ENCODE assay signal across 9 mouse cellular contexts in genomic region chr13:56294908-56295307, GRCm38 (mm10). TPM values are rescaled to one million over a fixed set of nuclear protein-coding genes. Genes with fewer than 3 reads are reported as not detected.
DNase-seq lines count a peak whose midpoint lies in the region; ATAC-seq and TF ChIP-seq lines count a peak whose summit lies in the region.
"Had no signal": no experiment of that assay in that cellular context is flagged by ENCODE, and none has a peak within 500 bp of the region (broad histone marks: within the 10 kb centered on the region; RNA-seq: fewer than 3 reads in every experiment).

No protein-coding gene starts in this region.

- DNase-seq in kidney, adult 2 months: no peak
- DNase-seq in kidney, adult 8-10 months: no peak
- DNase-seq in embryo, embryonic 11 days: peak; percentile 26
- DNase-seq in urinary bladder, postnatal 25 days (ENCODE audit: low spot score): no peak
- DNase-seq in adrenal gland, adult 8-10 months: no peak
- no peak for DNase-seq in kidney, postnatal 14 days

- H3K4me2 ChIP-seq in hindbrain, embryonic 13.5 days: 0 out of 2 replicates have a peak overlapping the region, but pooled peaks have one; percentile 78
- H3K4me2 ChIP-seq in midbrain, embryonic 13.5 days (replicated peaks): peak overlapping the region; percentile 80

- H3K9me3 ChIP-seq in hindbrain, embryonic 13.5 days: no peaks in the 10 kb centered on the region
- no peaks in the 10 kb centered on the region for H3K9me3 ChIP-seq in midbrain, embryonic 13.5 days

- H3K4me3 ChIP-seq in kidney, adult 2 months (ENCODE audit: insufficient read depth, low read depth, low read length): peak overlapping the region; percentile 37
- peak overlapping the region; percentile 46; the same call in 1 of the 2 replicates for H3K4me3 ChIP-seq in hindbrain, embryonic 13.5 days
- H3K4me3 ChIP-seq in midbrain, embryonic 13.5 days (replicated peaks): peak overlapping the region; percentile 52

- H3K27me3 ChIP-seq in kidney, adult 2 months (replicated peaks; ENCODE audit: control insufficient read depth, insufficient read depth, low read length): no peaks in the 10 kb centered on the region
- peaks cover 94% of the 10 kb centered on the region for H3K27me3 ChIP-seq in hindbrain, embryonic 13.5 days
- peaks cover 89% of the 10 kb centered on the region for H3K27me3 ChIP-seq in midbrain, embryonic 13.5 days

- H3K9ac ChIP-seq in hindbrain, embryonic 13.5 days: no peak overlapping the region
- no peak overlapping the region; the same call in 1 of the 2 replicates for H3K9ac ChIP-seq in midbrain, embryonic 13.5 days (replicated peaks)

- no peak overlapping the region for H3K27ac ChIP-seq in kidney, adult 2 months (ENCODE audit: insufficient read depth, low read depth, low read length)
- H3K27ac ChIP-seq in hindbrain, embryonic 13.5 days: no peak overlapping the region
- no peak overlapping the region for H3K27ac ChIP-seq in midbrain, embryonic 13.5 days

- H3K36me3 ChIP-seq in kidney, adult 2 months (ENCODE audit: control insufficient read depth, insufficient read depth, low read length): no peaks in the 10 kb centered on the region
- no peaks in the 10 kb centered on the region for H3K36me3 ChIP-seq in hindbrain, embryonic 13.5 days
- H3K36me3 ChIP-seq in midbrain, embryonic 13.5 days: no peaks in the 10 kb centered on the region

- ATAC-seq in hindbrain, embryonic 13.5 days (ENCODE audit: low FRiP score): no peak
- ATAC-seq in midbrain, embryonic 13.5 days: no peak

- WGBS in kidney, adult 2 months: 9% methylated on average over 10 of the region's 10 CpGs
- 6% methylated on average over 10 of the region's 10 CpGs for WGBS in hindbrain, embryonic 13.5 days
- WGBS in midbrain, embryonic 13.5 days: 4% methylated on average over 10 of the region's 10 CpGs

- no peak for TF ChIP-seq CTCF in kidney, adult 2 months (conservative IDR thresholded peaks at IDR 0.05; ENCODE audit: insufficient read depth, insufficient read length, low read depth, low read length)

- H3K4me1 ChIP-seq in kidney, adult 2 months (ENCODE audit: control insufficient read depth, insufficient read depth, low read length): no peaks in the 10 kb centered on the region; the same call in 1 of the 2 replicates
- H3K4me1 ChIP-seq in hindbrain, embryonic 13.5 days (replicated peaks): peaks cover 23% of the 10 kb centered on the region
- peaks cover 23% of the 10 kb centered on the region for H3K4me1 ChIP-seq in midbrain, embryonic 13.5 days (replicated peaks)

- TF ChIP-seq POLR2A in kidney, adult 2 months (IDR thresholded peaks at IDR 0.05; ENCODE audit: low read depth, low read length): no peak

RNA-seq across cellular contexts. Expression of gene Cxcl14, which starts 1.4 kb away (rescaled TPM):
- 50.5 and 57.2 TPM in 2 replicates for polyA plus RNA-seq in kidney, adult 2 months (2012; rRNA removed)
- 4.9 and 8.2 TPM in 2 replicates for polyA plus RNA-seq in hindbrain, embryonic 13.5 days (2015; fragmentation: Nextera tagmentation; extraction: Ambion mirVana)
- 7.4 and 8.0 TPM in 2 replicates for polyA plus RNA-seq in midbrain, embryonic 13.5 days (2015; fragmentation: Nextera tagmentation; extraction: Ambion mirVana)
- 10 to 100 TPM; 63.0 to 86.6 (median 76.1) TPM for total RNA-seq in adrenal gland, adult 8-10 months (2022)

RNA-seq across cellular contexts. Expression of gene Neurog1, which starts 42.9 kb away (rescaled TPM):
- not detected in 2 replicates for polyA plus RNA-seq in kidney, adult 2 months (2012; rRNA removed)
- polyA plus RNA-seq in hindbrain, embryonic 13.5 days (2015; fragmentation: Nextera tagmentation; extraction: Ambion mirVana): 5.9 and 9.8 TPM in 2 replicates
- polyA plus RNA-seq in midbrain, embryonic 13.5 days (2015; fragmentation: Nextera tagmentation; extraction: Ambion mirVana): 12.0 and 15.8 TPM in 2 replicates
- not detected for total RNA-seq in adrenal gland, adult 8-10 months (2022)
- total RNA-seq: left cerebral cortex, postnatal 14 days had no signal
